Mouse (Mus musculus) regulatory T cell (primary cell): ENCODE data around the gene Foxf1.

ENCODE experiments used
- in situ Hi-C: fragments of 300-600 bp; cut with MboI, MseI; formaldehyde crosslinking; loops from one replicate; pipeline ENCODE4 v1.15.1; 2025; ENCODE audit warnings: high pct_unique_total_duplicates

The Foxf1 gene

GRCm38 (mm10) chr8:121081398-121081797 is 2.8 kb upstream of the Foxf1 start:
- in situ Hi-C loops: loop anchor here (25.0 kb wide), 1 partner anchor 444 kb away; the partner anchor contains the start of gene 1190005I06Rik

- in situ Hi-C loops: loop anchor here (25.0 kb wide), 1 partner anchor 445 kb away; the partner anchor contains the start of gene 1190005I06Rik
Measured at GRCm38 (mm10) chr8:121082218-121083092, 1.7 kb upstream of the Foxf1 start.

- in situ Hi-C loops: loop anchor here (25.0 kb wide), 1 partner anchor 446 kb away; the partner anchor contains the start of gene 1190005I06Rik
Measured at GRCm38 (mm10) chr8:121083093-121083935, 872 bp upstream of the Foxf1 start.

- in situ Hi-C loops: loop anchor here (25.0 kb wide), 1 partner anchor 447 kb away; the partner anchor contains the start of gene 1190005I06Rik
Measured at GRCm38 (mm10) chr8:121083936-121084209, 313 bp upstream of the Foxf1 start.

GRCm38 (mm10) chr8:121085011-121085410 is 825 bp downstream of the Foxf1 start:
- in situ Hi-C loops: loop anchor here (25.0 kb wide), 1 partner anchor 448 kb away; the partner anchor contains the start of gene 1190005I06Rik

GRCm38 (mm10) chr8:121085561-121085960 is 1.4 kb downstream of the Foxf1 start:
- in situ Hi-C loops: loop anchor here (25.0 kb wide), 1 partner anchor 448 kb away; the partner anchor contains the start of gene 1190005I06Rik

GRCm38 (mm10) chr8:121086004-121086900 is 2.1 kb downstream of the Foxf1 start:
- in situ Hi-C loops: loop anchor here (25.0 kb wide), 1 partner anchor 449 kb away; the partner anchor contains the start of gene 1190005I06Rik

- in situ Hi-C loops: loop anchor here (25.0 kb wide), 1 partner anchor 451 kb away; the partner anchor contains the start of gene 1190005I06Rik
Measured at GRCm38 (mm10) chr8:121088281-121088680, 4.1 kb downstream of the Foxf1 start.

- in situ Hi-C loops: loop anchor here (25.0 kb wide), 1 partner anchor 452 kb away; the partner anchor contains the start of gene 1190005I06Rik
Measured at GRCm38 (mm10) chr8:121088871-121089630, 4.9 kb downstream of the Foxf1 start.

- in situ Hi-C loops: loop anchor here (5.0 to 25.0 kb wide), 3 partner anchors 113 to 453 kb away; partner anchors contain the start of gene 1190005I06Rik
Measured at GRCm38 (mm10) chr8:121089631-121090380, 5.6 kb downstream of the Foxf1 start.

- in situ Hi-C loops: loop anchor here (5.0 to 25.0 kb wide), 3 partner anchors 113 to 453 kb away; partner anchors contain the start of gene 1190005I06Rik
Measured at GRCm38 (mm10) chr8:121090716-121091115, 6.5 kb downstream of the Foxf1 start.

GRCm38 (mm10) chr8:121092141-121092540 is 8.0 kb downstream of the Foxf1 start:
- in situ Hi-C loops: loop anchor here (5.0 to 25.0 kb wide), 3 partner anchors 115 to 455 kb away; partner anchors contain the start of gene 1190005I06Rik

- in situ Hi-C loops: loop anchor here (5.0 to 25.0 kb wide), 3 partner anchors 115 to 455 kb away; partner anchors contain the start of gene 1190005I06Rik
Measured at GRCm38 (mm10) chr8:121092627-121093026, 8.4 kb downstream of the Foxf1 start.

GRCm38 (mm10) chr8:121093496-121093895 is 9.3 kb downstream of the Foxf1 start:
- in situ Hi-C loops: loop anchor here (5.0 to 25.0 kb wide), 3 partner anchors 116 to 456 kb away; partner anchors contain the start of gene 1190005I06Rik

- in situ Hi-C loops: loop anchor here (5.0 to 25.0 kb wide), 2 partner anchors 408 to 808 kb away; partner anchors contain the start of gene Slc7a5
Measured at GRCm38 (mm10) chr8:121104049-121104818, 20.0 kb downstream of the Foxf1 start.

- in situ Hi-C loops: loop anchor here (25.0 kb wide), 1 partner anchor 804 kb away; the partner anchor contains the start of gene Slc7a5
Measured at GRCm38 (mm10) chr8:121107668-121108656, 23.8 kb downstream of the Foxf1 start, which contains the start of gene Mthfsd. TSS of gene Mthfsd (minus strand) at chr8:121108392.
